Mouse (Mus musculus) ES-E14 (cell line): ENCODE results near the gene Tac2. TPM values are rescaled to one million over a fixed set of nuclear protein-coding genes. Genes with fewer than 3 reads are reported as not detected.

Experiments
- DNase-seq: peaks from one replicate; pipeline ENCODE4 v3.0.0-alpha.2; 2013; ENCODE audit warnings: low read depth, low spot score
- H3K27ac ChIP-seq: 2 replicates; pipeline ENCODE4 v1.5.1; 2012; ENCODE audit warnings: low read depth, mild to moderate bottlenecking, low read length, moderate library complexity, mixed read lengths; ENCODE audit not compliant: poor library complexity, insufficient read depth, severe bottlenecking
- H3K36me3 ChIP-seq: 2 replicates; pipeline ENCODE4 v1.6.1; 2012; ENCODE audit warnings: mild to moderate bottlenecking, low read length, moderate library complexity, mixed read lengths; ENCODE audit not compliant: control insufficient read depth, poor library complexity, insufficient read depth, severe bottlenecking
- H3K4me1 ChIP-seq, 2 experiments: fragments of 150-350 bp in 1 of 2; sonication (generic) in 1 of 2; 2 replicates each; pipeline ENCODE4 v1.6.1; 2012; ENCODE audit warnings: low read length in 2 of 2, mild to moderate bottlenecking in 1 of 2, mixed read lengths in 1 of 2; ENCODE audit not compliant: control insufficient read depth in 2 of 2, insufficient read depth in 2 of 2, poor library complexity in 1 of 2
- H3K4me3 ChIP-seq, 2 experiments: fragments of 150-350 bp in 1 of 2; sonication (generic) in 1 of 2; 2 replicates each; pipeline ENCODE4 v1.5.1; 2012; ENCODE audit warnings: low read length in 2 of 2, low read depth in 1 of 2, mild to moderate bottlenecking in 1 of 2, mixed read lengths in 1 of 2; ENCODE audit not compliant: insufficient read depth in 1 of 2, poor library complexity in 1 of 2, severe bottlenecking in 1 of 2
- H3K9ac ChIP-seq: 2 replicates; pipeline ENCODE4 v1.6.1; 2012; ENCODE audit warnings: low read depth, mild to moderate bottlenecking, low read length, mixed read lengths; ENCODE audit not compliant: poor library complexity, insufficient read depth, severe bottlenecking
- H3K9me3 ChIP-seq: fragments of 150-350 bp; sonication (generic); 2 replicates; pipeline ENCODE4 v1.6.1; 2012; ENCODE audit warnings: low read depth, mild to moderate bottlenecking, low read length; ENCODE audit not compliant: control insufficient read depth, insufficient read depth
- CHD2 ChIP-seq: IDR thresholded peaks from 2 replicates; pipeline ENCODE4 v1.6.1; 2014; ENCODE audit warnings: mild to moderate bottlenecking, low read depth, low read length, inconsistent platforms
- HCFC1 ChIP-seq: IDR thresholded peaks from 2 replicates; pipeline ENCODE4 v1.6.1; 2012; ENCODE audit warnings: low read length, inconsistent platforms, borderline replicate concordance; ENCODE audit not compliant: insufficient read depth
- MAFK ChIP-seq: IDR thresholded peaks from 2 replicates; pipeline ENCODE4 v1.6.1; 2014; ENCODE audit warnings: mild to moderate bottlenecking, low read depth, low read length, inconsistent platforms; ENCODE audit not compliant: insufficient read depth
- ZC3H11A ChIP-seq: IDR thresholded peaks from 2 replicates; pipeline ENCODE4 v1.6.1; 2012; ENCODE audit warnings: low read depth, mild to moderate bottlenecking, inconsistent platforms, low read length, borderline replicate concordance
- ZNF384 ChIP-seq: IDR thresholded peaks from 2 replicates; pipeline ENCODE4 v1.6.1; 2012; ENCODE audit warnings: low read depth, low read length, inconsistent platforms
- in situ Hi-C, 2 experiments: fragments of 600-800 bp; cut with MboI; formaldehyde crosslinking; loops; one replicate each; pipeline ENCODE4 v1.15.1; 2025; ENCODE audit warnings: low sequenced_read_pairs in 2 of 2, inconsistent platforms in 1 of 2; ENCODE audit not compliant: unreplicated experiment in 2 of 2
- total RNA-seq: library from RNA; depleted of rRNA; stranded (reverse); fragments of 300-350 nt; gene quantifications from 2 replicates; pipeline ENCODE4 v1.2.3, GENCODE M21; 2012

Gene Tac2
- total RNA-seq, 1 experiment = 0.45 TPM

DNA sequence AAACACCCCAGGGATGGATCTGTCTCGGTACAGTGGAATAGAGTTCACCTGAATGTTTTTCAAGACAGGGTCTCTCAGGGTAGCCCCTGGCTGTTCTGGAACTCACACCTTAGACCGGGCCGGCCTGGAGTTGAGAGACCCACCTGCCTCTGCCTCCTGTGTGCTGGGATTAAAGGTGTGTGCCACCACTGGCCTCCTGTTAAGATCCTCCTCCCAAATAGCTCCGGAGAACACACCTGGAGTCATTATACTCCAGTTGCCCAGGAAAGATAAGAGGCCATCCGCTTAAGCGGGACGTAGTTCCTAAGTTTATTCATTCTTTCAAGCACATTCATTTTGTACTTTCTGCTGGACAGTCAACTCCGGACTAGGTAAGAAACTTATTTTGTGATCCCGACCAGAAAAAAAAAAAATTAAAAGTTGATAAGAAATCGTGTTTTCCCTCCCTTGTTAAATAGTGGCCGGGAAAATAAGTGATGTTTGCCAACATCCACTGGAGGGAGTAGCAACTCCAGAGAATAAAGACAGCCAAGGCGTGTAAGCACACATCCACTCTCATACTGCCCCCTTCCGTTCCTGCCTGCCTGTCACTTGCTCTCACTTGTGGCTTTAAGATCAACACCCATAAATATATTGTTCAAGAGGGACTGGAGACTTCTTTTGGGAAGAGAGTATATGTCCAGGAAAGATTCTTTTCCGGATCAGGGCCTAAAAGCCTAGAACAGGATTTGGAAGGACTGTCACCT, 46.5 kb upstream of the Tac2 start:
- H3K27ac ChIP-seq = no peak overlapping the region
- peak overlapping the region; percentile 73 to 93 for H3K4me3 ChIP-seq
- no peaks in the 10 kb centered on the region for H3K9me3 ChIP-seq
- no peaks in the 10 kb centered on the region for H3K36me3 ChIP-seq
- H3K9ac ChIP-seq = peak overlapping the region; percentile 81; the same call in 1 of the 2 replicates
- peak; percentile 45; the same call in 1 of the 2 replicates for TF ChIP-seq ZC3H11A
- no peak for TF ChIP-seq MAFK
- TF ChIP-seq HCFC1 = 0 out of 2 replicates have a peak, but pooled peaks have one; percentile 43
- no peaks in the 10 kb centered on the region for H3K4me1 ChIP-seq
- in situ Hi-C loops = no loop called here
- DNase-seq = no peak

DNA sequence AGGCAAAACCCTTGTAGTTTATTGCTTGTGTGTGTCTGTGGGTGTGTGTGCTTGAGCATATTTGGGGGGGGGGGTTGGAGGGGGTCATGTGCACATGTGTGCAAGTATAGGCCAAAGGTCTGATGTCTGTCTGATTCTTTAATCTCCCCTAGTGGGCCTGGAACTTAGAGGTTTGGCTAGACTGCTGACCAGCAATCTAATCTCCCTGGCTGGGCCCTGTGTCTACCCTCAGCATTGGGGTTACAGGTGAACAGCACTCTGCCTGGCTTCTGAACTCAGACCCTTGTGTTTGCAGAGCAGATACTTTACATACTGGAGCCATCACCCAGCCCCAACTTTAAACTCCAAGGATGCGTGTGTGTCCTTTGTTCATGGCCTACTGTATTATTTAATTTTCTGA, 45.1 kb upstream of the Tac2 start:
- H3K27ac ChIP-seq = no peak overlapping the region
- H3K9me3 ChIP-seq = no peaks in the 10 kb centered on the region
- in situ Hi-C loops = no loop called here
- no peaks in the 10 kb centered on the region for H3K4me1 ChIP-seq
- H3K9ac ChIP-seq = no peak overlapping the region
- TF ChIP-seq MAFK (no peak), ZC3H11A (no peak), CHD2 (no peak), HCFC1 (no peak), ZNF384 (no peak)
- no peak for DNase-seq
- H3K36me3 ChIP-seq = no peaks in the 10 kb centered on the region
- no peak overlapping the region for H3K4me3 ChIP-seq

DNA sequence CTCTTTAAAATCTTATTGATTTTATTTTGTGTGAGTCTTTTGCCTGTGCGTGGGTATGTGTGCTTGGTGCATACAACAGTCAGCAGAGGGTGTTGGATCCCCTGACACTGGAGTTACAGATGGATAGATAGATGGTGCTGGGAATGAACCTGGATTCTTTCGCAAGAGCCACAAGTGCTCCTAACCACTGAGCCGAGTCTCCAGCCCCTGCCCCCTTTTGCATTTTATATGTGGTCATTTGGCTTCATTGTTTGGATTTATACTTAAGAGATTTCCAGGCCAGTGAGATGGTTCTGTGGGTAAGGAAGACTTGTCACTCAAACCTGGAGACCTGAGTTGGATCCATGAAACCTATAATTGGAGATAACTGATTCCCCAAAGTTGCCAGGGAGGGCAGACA, 44.4 kb upstream of the Tac2 start:
- H3K9ac ChIP-seq = no peak overlapping the region
- H3K4me3 ChIP-seq = no peak overlapping the region
- H3K27ac ChIP-seq = no peak overlapping the region
- H3K36me3 ChIP-seq = no peaks in the 10 kb centered on the region
- DNase-seq = no peak
- no peaks in the 10 kb centered on the region for H3K4me1 ChIP-seq
- no peaks in the 10 kb centered on the region for H3K9me3 ChIP-seq
- TF ChIP-seq MAFK (no peak), HCFC1 (no peak)
- in situ Hi-C loops = no loop called here

DNA sequence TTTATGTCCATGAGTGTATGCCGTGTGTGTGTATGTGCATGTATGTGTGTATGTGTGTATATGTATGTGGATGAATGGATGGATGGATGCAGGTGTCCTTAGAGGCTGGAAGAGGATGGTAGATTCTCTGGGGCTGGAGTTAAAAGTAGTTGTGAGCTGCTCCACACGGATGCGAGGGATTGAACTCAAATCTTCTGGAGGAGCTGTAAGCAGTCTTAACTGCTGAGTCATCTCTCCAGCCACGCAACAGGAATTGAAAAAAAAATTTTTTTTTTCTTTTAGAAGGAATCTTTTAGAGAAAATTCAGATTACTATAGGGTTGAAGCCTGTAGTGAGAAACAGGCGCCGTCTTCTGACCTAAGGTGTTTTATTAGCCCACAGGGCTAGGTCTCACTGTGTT, 41.4 kb upstream of the Tac2 start:
- Histone ChIP-seq H3K36me3 (no peaks in the 10 kb centered on the region), H3K4me1 (no peaks in the 10 kb centered on the region), H3K9ac (no peak overlapping the region), H3K4me3 (no peak overlapping the region), H3K27ac (no peak overlapping the region), H3K9me3 (no peaks in the 10 kb centered on the region)
- no peak for TF ChIP-seq ZC3H11A
- DNase-seq = no peak
- in situ Hi-C loops = no loop called here

DNA sequence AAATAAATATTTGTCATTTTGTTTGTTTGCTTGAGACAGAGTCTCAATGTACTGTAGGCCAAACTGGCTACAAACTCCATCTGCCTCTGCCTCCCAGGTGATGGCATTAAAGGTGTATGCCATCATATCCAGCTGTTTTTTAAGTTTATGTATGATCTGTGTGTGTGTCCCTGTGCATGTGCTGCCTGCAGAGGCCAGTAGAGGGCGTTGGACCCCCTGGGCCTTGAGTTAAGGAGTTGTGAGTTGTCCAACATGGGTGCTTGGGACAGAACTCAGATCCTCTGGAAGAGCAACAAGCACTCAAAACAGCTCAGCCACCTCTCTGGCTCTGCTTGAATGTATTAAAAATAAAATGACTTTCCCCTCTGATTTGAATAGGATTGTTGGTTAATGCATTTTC, 33.2 kb upstream of the Tac2 start:
- no peaks in the 10 kb centered on the region for H3K9me3 ChIP-seq
- H3K9ac ChIP-seq = no peak overlapping the region
- in situ Hi-C loops = no loop called here

More for the DNA sequence above, 33.2 kb upstream of the Tac2 start:
- peaks cover 9% of the 10 kb centered on the region for H3K36me3 ChIP-seq
- H3K4me1 ChIP-seq = no peaks in the 10 kb centered on the region
- H3K4me3 ChIP-seq = no peak overlapping the region
- no peak for DNase-seq
- TF ChIP-seq MAFK = no peak
- TF ChIP-seq ZNF384 = no peak
- no peak for TF ChIP-seq HCFC1
- TF ChIP-seq CHD2 = no peak
- no peak for TF ChIP-seq ZC3H11A
- H3K27ac ChIP-seq = no peak overlapping the region
